Mouse (Mus musculus): ENCODE measurements at regions not wholly inside any gene's neighbourhood (a gene's known extent, or its start where the extent isn't known, plus 50 kb on each side); places are given as distances from the start of the nearest gene placed in this dataset.

- DNase-seq (ENCODE audit: low spot score in 2 of 2), result peak in 1 of 2 experiments; percentile 12
Measured at GRCm38 (mm10) chr2:116979561-116980391, 101.3 kb downstream of the Tmco5 start.

- no peak for DNase-seq (ENCODE audit: low spot score in 2 of 2)
Measured at GRCm38 (mm10) chr2:116980692-116981091, 102.2 kb downstream of the Tmco5 start.

GRCm38 (mm10) chr2:116983351-116983750 is 104.9 kb downstream of the Tmco5 start:
- no peak for DNase-seq (ENCODE audit: low spot score in 2 of 2)

GRCm38 (mm10) chr2:116983821-116984351 is 105.4 kb downstream of the Tmco5 start:
- no peak for DNase-seq (ENCODE audit: low spot score in 2 of 2)

GRCm38 (mm10) chr2:116984597-116984996 is 106.1 kb downstream of the Tmco5 start:
- no peak for DNase-seq (ENCODE audit: low spot score in 2 of 2)

- DNase-seq (ENCODE audit: low spot score in 2 of 2), result no peak
Measured at GRCm38 (mm10) chr2:116985549-116985948, 107.1 kb downstream of the Tmco5 start.

GRCm38 (mm10) chr2:116988953-116989674 is 110.6 kb downstream of the Tmco5 start:
- DNase-seq (ENCODE audit: low spot score in 2 of 2), result no peak

- no peak for DNase-seq (ENCODE audit: low spot score in 2 of 2)
Measured at GRCm38 (mm10) chr2:116990106-116990505, 111.6 kb downstream of the Tmco5 start.

- no peak for DNase-seq (ENCODE audit: low spot score in 2 of 2)
Measured at GRCm38 (mm10) chr2:116991561-116992042, 113.1 kb downstream of the Tmco5 start.

- no peak for DNase-seq (ENCODE audit: low spot score in 2 of 2)
Measured at GRCm38 (mm10) chr2:116993724-116994123, 115.2 kb downstream of the Tmco5 start.

GRCm38 (mm10) chr2:116996302-116996701 is 117.8 kb downstream of the Tmco5 start:
- no peak for DNase-seq (ENCODE audit: low spot score in 2 of 2)

- DNase-seq (ENCODE audit: low spot score in 2 of 2), result no peak
Measured at GRCm38 (mm10) chr2:116998822-116999221, 120.3 kb downstream of the Tmco5 start.

- no peak for DNase-seq (ENCODE audit: low spot score in 2 of 2)
Measured at GRCm38 (mm10) chr2:116999592-116999991, 121.1 kb downstream of the Tmco5 start.

- DNase-seq (ENCODE audit: low spot score in 2 of 2), result no peak
Measured at GRCm38 (mm10) chr2:117003976-117004375, 117.2 kb upstream of the Spred1 start.

GRCm38 (mm10) chr2:117006846-117007245 is 114.3 kb upstream of the Spred1 start:
- no peak for DNase-seq (ENCODE audit: low spot score in 2 of 2)

- DNase-seq (ENCODE audit: low spot score in 2 of 2), result no peak
Measured at GRCm38 (mm10) chr2:117008922-117009321, 112.3 kb upstream of the Spred1 start.

GRCm38 (mm10) chr2:117010001-117010400 is 111.2 kb upstream of the Spred1 start:
- peak; percentile 18 to 49 for DNase-seq (ENCODE audit: low spot score in 2 of 2)

- DNase-seq (ENCODE audit: low spot score in 2 of 2), result no peak
Measured at GRCm38 (mm10) chr2:117010942-117011341, 110.2 kb upstream of the Spred1 start.

- DNase-seq (ENCODE audit: low spot score in 2 of 2), result peak; percentile 70 to 77
Measured at GRCm38 (mm10) chr2:117017921-117018651, 103.1 kb upstream of the Spred1 start.

GRCm38 (mm10) chr2:117018917-117019538 is 102.1 kb upstream of the Spred1 start:
- peak; percentile 27 to 30 for DNase-seq (ENCODE audit: low spot score in 2 of 2)

GRCm38 (mm10) chr2:117019552-117019951 is 101.6 kb upstream of the Spred1 start:
- no peak for DNase-seq (ENCODE audit: low spot score in 2 of 2)

Measured in frontal cortex, postnatal 36 days (tissue).